Mouse (Mus musculus) heart, embryonic 16.5 days (tissue): Measurements from ENCODE around the gene Gpr82. TPM values are rescaled to one million over a fixed set of nuclear protein-coding genes. Genes with fewer than 3 reads are reported as not detected.

ENCODE experiments used
- ATAC-seq: fragments of 200-750 bp; cut with Nextera tagmentation; replicated peaks from 2 replicates; pipeline ENCODE4 v1.8.0; 2017; ENCODE audit warnings: moderate number of reproducible peaks; ENCODE audit not compliant: insufficient read depth, low FRiP score; ENCODE audit errors: extremely low read depth
- H3K27ac ChIP-seq: fragments of 300-500 bp; sonication (generic); 2 replicates; pipeline ENCODE4 v1.5.1; 2014; ENCODE audit warnings: mild to moderate bottlenecking, low read length, control low read depth, moderate library complexity
- H3K27me3 ChIP-seq: fragments of 300-500 bp; sonication (generic); 2 replicates; pipeline ENCODE4 v1.6.1; 2014; ENCODE audit warnings: low read length, mixed read lengths; ENCODE audit not compliant: control insufficient read depth, insufficient read depth
- H3K36me3 ChIP-seq: fragments of 300-500 bp; sonication (generic); 2 replicates; pipeline ENCODE4 v1.6.1; 2014; ENCODE audit not compliant: control insufficient read depth, insufficient read depth
- H3K4me1 ChIP-seq: fragments of 300-500 bp; sonication (generic); 2 replicates; pipeline ENCODE4 v1.6.1; 2014; ENCODE audit warnings: low read length, mixed read lengths; ENCODE audit not compliant: control insufficient read depth, insufficient read depth
- H3K4me2 ChIP-seq: fragments of 300-500 bp; sonication (generic); 2 replicates; pipeline ENCODE4 v1.6.1; 2014; ENCODE audit warnings: low read depth, mild to moderate bottlenecking, control low read depth, low read length
- H3K4me3 ChIP-seq: fragments of 300-500 bp; sonication (generic); 2 replicates; pipeline ENCODE4 v1.5.1; 2014; ENCODE audit warnings: mild to moderate bottlenecking, control low read depth, low read length
- H3K9ac ChIP-seq: fragments of 300-500 bp; sonication (generic); 2 replicates; pipeline ENCODE4 v1.6.1; 2014; ENCODE audit warnings: low read length, control low read depth
- H3K9me3 ChIP-seq: fragments of 300-500 bp; sonication (generic); replicated peaks from 2 replicates; pipeline ENCODE4 v1.6.1; 2016; ENCODE audit warnings: low read length; ENCODE audit not compliant: control insufficient read depth
- WGBS: fragments of 180-500 bp; shearing (Covaris S2); extraction: QIAGEN DNeasy Blood & Tissue Kit; methylation state at CpG from one replicate; pipeline ENCODE4 v1.1.7; 2014; 5-methylcytosine and 5-hydroxymethylcytosine counted together
- polyA plus RNA-seq: library from polyadenylated mRNA; unstranded; fragments of >200 nt; fragmentation: Nextera tagmentation; extraction: Ambion mirVana; gene quantifications from 2 replicates; pipeline ENCODE4 v1.2.1, GENCODE M21; 2015

Gpr82 gene
- polyA plus RNA-seq, 1 experiment from 2014 or later, result 0.17 TPM

DNA sequence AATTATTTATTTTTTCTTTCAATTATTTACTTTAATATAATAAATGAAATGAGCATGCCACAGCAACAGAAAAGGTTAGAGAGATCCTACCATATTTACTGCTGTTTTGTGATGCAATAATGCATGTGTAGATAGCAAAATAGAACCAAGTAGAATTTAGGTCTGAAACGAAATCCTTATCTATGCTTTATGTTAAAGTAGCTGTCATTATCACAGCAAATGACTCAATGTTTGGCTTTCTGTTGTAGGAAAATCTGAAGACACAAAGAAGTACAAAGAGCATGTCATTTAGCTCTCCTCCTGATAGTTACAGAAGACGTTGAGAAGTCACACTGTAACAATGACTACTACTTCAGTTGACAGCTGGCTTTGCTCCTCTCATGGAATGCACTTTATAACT lies 22.3 kb upstream of the Gpr82 start:
- WGBS, result 28% methylated on average over 2 of the region's 2 CpGs
- no peak for ATAC-seq
- Histone ChIP-seq H3K9me3 (no peaks in the 10 kb centered on the region), H3K27ac (no peak overlapping the region), H3K4me1 (no peaks in the 10 kb centered on the region), H3K9ac (no peak overlapping the region), H3K27me3 (no peaks in the 10 kb centered on the region), H3K4me2 (no peak overlapping the region), H3K4me3 (no peak overlapping the region), H3K36me3 (no peaks in the 10 kb centered on the region)

DNA sequence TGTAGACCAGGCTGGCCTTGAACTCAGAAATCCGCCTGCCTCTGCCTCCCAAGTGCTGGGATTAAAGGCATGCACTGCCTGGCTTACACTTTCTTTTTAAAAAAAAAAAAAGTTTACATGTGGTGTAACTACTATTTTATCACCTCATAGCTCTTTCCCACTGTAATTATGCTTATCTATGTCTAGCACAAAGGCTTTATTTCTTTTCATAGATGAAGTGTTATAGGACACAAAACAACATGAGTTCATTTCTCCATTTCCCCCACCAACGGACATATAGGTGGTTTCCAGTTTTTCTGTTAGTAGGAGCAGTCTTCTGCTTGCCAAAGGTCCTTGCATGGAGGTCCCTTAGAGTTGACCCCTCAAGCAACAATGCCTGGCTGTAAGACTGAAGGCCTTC lies 9.3 kb upstream of the Gpr82 start:
- 56% methylated on average over 2 of the region's 2 CpGs for WGBS
- Histone ChIP-seq H3K27me3 (no peaks in the 10 kb centered on the region), H3K4me1 (no peaks in the 10 kb centered on the region), H3K4me2 (no peak overlapping the region), H3K4me3 (no peak overlapping the region), H3K27ac (no peak overlapping the region), H3K9me3 (no peaks in the 10 kb centered on the region; the same call in 1 of the 2 replicates), H3K36me3 (no peaks in the 10 kb centered on the region), H3K9ac (no peak overlapping the region)
- no peak for ATAC-seq

DNA sequence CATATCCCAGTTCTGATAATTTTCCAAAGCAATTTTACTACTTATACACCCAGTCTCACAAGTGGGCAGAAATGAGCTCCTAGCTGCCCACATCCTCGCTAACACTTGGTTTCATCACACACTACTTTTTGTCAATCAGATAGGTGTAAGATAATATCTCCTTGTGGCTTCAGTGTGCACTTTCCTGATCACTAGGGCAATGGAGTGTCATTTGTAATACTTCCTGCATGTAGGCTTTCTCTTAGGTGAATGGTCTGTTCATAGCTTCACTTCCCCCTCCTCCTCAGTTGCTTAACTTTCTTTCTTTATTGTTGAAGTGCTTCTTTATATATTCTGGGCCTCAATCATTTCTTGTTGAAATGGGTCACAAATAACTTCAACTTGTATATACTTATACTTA lies 8.9 kb upstream of the Gpr82 start:
- Histone ChIP-seq H3K27ac (no peak overlapping the region), H3K9me3 (no peaks in the 10 kb centered on the region), H3K9ac (no peak overlapping the region), H3K4me1 (no peaks in the 10 kb centered on the region), H3K27me3 (no peaks in the 10 kb centered on the region), H3K4me3 (no peak overlapping the region), H3K36me3 (no peaks in the 10 kb centered on the region), H3K4me2 (no peak overlapping the region)
- WGBS, result 70% methylated on average over 1 of the region's 1 CpGs
- no peak for ATAC-seq

DNA sequence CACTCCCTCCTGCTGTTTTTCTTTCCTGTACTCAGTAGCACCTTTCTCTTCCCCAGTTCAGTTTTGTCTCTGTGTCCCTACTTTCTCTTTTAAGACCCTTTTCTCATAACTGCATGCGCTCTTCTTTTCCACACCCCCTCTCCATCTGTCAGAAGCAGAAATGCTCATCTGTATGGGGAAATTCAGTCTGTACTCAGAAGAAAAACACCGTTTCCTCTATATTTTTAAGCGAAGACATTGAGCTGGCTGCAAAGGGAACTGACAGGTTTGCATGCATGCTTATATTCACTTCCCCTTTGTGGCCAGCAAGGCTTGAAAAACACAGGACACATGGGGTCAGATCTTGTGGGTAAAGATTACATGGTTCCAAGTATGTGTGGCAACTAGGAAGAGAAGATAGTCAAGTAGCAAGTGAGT lies 6.2 kb upstream of the Gpr82 start:
- Histone ChIP-seq H3K9ac (no peak overlapping the region), H3K4me3 (no peak overlapping the region), H3K27ac (no peak overlapping the region; the same call in 1 of the 2 replicates), H3K36me3 (no peaks in the 10 kb centered on the region), H3K4me2 (no peak overlapping the region), H3K9me3 (no peaks in the 10 kb centered on the region), H3K4me1 (no peaks in the 10 kb centered on the region), H3K27me3 (no peaks in the 10 kb centered on the region)
- 76% methylated on average over 3 of the region's 3 CpGs for WGBS
- no peak for ATAC-seq

DNA sequence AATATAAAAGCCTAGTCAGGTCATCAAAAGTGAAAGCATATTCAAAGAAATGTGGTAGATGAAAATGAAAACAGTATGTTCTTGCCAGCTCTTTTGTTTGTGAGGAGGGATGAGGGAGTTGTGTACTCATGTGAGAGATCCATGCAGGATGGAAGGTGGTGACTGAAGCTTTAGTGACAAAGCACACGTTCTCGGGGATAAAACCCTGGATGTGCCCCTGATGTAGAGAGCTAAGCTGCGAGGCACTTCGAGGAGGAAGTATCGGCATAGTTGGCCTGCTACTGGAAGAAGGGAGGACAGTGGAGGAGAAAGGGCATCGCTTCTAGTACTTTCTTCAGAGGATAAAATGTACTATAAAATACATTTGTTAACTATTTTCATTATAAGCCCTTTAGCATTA lies 5.3 kb upstream of the Gpr82 start:
- Histone ChIP-seq H3K4me2 (peak overlapping the region; percentile 18; the same call in 1 of the 2 replicates), H3K36me3 (no peaks in the 10 kb centered on the region), H3K27ac (peak overlapping the region; percentile 48; the same call in 1 of the 2 replicates), H3K9me3 (no peaks in the 10 kb centered on the region), H3K4me3 (no peak overlapping the region), H3K4me1 (no peaks in the 10 kb centered on the region), H3K9ac (no peak overlapping the region), H3K27me3 (no peaks in the 10 kb centered on the region)
- no peak for ATAC-seq
- WGBS, result 73% methylated on average over 6 of the region's 6 CpGs

DNA sequence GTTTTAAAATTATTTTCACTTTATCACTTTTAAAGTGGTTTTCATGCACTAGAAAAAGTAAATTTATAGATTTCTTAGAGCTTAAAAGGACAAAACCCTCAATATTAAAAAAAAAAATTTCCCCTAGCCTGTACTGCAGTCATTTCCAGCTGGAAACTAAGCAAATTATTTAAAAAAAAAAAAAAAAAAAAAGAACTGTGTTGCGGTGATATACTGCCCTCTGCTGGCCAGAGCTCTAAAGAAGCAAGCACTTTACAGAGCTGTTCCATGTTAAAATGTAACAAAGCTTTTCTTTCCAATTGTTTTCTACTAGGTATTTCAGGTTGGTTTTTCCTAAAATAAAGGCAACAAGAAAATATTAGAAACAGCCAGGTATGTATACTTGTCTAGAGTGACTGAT lies 4.4 kb upstream of the Gpr82 start:
- ATAC-seq, result no peak
- no peak overlapping the region for H3K4me3 ChIP-seq
- H3K9ac ChIP-seq, result no peak overlapping the region
- no peaks in the 10 kb centered on the region for H3K4me1 ChIP-seq
- WGBS, result 8% methylated on average over 1 of the region's 1 CpGs
- no peaks in the 10 kb centered on the region for H3K9me3 ChIP-seq
- H3K27me3 ChIP-seq, result no peaks in the 10 kb centered on the region
- H3K36me3 ChIP-seq, result no peaks in the 10 kb centered on the region
- no peak overlapping the region for H3K27ac ChIP-seq
- no peak overlapping the region for H3K4me2 ChIP-seq

DNA sequence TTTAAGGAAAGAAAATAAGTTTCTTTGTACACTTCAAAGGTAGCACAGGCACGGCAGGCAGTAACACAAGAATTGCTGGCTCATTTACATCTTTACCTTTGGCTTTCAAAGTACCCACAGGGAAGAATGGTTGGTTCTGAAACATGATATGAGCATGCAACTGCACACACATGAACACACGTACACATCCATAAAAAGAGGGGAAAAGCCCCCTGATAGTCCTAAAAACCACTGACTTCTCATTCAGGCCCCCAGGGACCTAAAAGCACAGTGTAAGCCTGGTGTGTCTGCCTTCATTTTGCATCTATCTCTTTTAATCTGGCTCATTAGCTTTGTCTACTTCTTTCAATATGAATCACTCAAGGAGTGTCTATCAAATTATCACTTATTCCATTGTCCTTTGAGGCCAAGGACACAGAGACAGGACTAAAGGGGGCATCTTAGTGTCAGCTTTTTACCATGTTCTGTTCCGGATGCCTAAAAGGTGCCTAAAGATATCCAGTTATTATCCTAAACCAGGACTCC lies 2.5 kb upstream of the Gpr82 start:
- no peaks in the 10 kb centered on the region for H3K4me1 ChIP-seq
- H3K27ac ChIP-seq, result no peak overlapping the region
- H3K4me2 ChIP-seq, result no peak overlapping the region
- no peak for ATAC-seq
- no peak overlapping the region for H3K4me3 ChIP-seq
- H3K36me3 ChIP-seq, result no peaks in the 10 kb centered on the region
- 66% methylated on average over 3 of the region's 3 CpGs for WGBS
- no peaks in the 10 kb centered on the region for H3K9me3 ChIP-seq
- no peak overlapping the region for H3K9ac ChIP-seq
- no peaks in the 10 kb centered on the region for H3K27me3 ChIP-seq

DNA sequence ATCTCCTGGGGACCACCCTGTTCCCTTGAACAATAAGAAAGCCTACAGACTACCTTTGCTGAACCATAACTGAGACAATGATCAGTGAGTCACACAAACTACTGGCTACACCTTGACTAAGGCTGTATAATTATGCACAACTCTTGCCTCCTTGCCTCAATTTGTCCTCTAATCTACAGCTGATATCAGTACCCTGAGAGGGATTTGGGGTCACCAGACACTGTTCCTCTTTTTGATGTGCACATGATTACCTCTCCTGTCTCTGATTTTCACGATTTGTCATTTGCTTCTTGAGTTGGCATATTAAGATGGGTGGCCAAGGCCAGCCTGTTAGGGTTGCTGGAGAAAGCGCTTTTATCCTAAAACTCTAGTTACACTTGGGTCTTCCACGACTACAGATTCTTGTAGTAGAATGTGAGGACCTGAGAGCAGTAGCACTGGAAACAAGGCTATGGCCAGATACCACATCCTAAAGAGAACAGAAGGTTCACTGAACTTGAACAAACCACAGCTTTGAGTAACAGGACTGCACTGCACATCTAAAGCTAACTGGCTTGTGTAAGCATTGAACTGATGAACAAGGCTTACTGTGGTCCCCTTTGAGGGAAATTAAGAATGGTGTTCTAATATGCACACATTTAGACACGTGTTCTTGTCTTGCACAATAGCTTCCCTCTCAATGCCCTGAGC lies 1.8 kb upstream of the Gpr82 start:
- Histone ChIP-seq H3K4me1 (no peaks in the 10 kb centered on the region), H3K27ac (no peak overlapping the region), H3K27me3 (no peaks in the 10 kb centered on the region), H3K4me3 (no peak overlapping the region), H3K9me3 (no peaks in the 10 kb centered on the region), H3K9ac (no peak overlapping the region), H3K4me2 (no peak overlapping the region), H3K36me3 (no peaks in the 10 kb centered on the region)
- 70% methylated on average over 4 of the region's 4 CpGs for WGBS
- ATAC-seq, result no peak

DNA sequence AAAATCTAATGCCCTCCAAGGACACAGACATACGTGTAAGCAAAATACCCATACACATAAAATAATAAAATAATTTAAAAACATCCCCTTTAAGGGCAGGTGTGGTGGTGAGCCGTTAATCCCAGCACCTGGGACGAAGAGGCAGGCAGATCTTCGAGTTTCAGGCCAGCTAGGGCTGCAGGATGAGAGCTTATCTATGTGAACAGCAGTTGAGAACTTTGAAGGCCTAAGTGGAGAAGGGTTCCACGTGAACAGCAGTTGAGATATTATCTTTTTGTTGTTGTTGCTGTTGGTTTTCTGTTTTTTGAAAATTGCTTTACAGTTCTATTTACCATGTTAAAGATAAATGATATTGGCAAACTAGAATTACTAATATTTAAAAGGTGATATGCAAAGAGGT lies 7.7 kb downstream of the Gpr82 start:
- no peaks in the 10 kb centered on the region for H3K4me1 ChIP-seq
- no peaks in the 10 kb centered on the region for H3K27me3 ChIP-seq
- H3K27ac ChIP-seq, result no peak overlapping the region
- no peaks in the 10 kb centered on the region for H3K36me3 ChIP-seq
- 64% methylated on average over 5 of the region's 5 CpGs for WGBS
- H3K9ac ChIP-seq, result no peak overlapping the region
- H3K4me2 ChIP-seq, result no peak overlapping the region
- H3K9me3 ChIP-seq, result no peaks in the 10 kb centered on the region
- no peak overlapping the region for H3K4me3 ChIP-seq
- no peak for ATAC-seq
